Mouse (Mus musculus) retina, adult 2 months (tissue): ENCODE measurements around the gene Cdh23.

Source experiments
- DNase-seq: peaks from one replicate; pipeline ENCODE4 v3.0.0-alpha.2; 2012; ENCODE audit warnings: low read depth, low spot score

Cdh23 gene

DNA sequence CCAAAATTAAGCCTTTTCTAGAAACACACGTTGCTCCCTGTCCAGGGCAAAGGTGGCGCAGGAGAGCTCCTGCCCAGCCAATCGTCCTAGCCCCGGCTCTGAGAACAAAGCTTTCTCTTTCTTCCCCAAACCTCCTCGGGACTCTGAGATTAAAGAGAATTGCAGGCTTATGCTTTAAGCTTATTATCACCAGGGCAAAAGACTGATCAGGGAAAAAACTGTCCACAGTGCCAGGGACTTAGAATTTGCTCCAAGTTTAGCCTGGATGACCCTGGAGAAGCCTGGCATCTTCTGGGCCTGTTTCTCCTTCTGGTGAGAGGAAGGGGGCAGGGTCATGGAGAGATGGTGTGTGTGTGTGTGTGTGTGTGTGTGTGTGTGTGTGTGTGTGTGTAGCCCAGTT lies 434.8 kb downstream of the Cdh23 start:
- no peak for DNase-seq

GRCm38 (mm10) chr10:60260557-60261294 lies 435.6 kb downstream of the Cdh23 start:
- no peak for DNase-seq

DNA sequence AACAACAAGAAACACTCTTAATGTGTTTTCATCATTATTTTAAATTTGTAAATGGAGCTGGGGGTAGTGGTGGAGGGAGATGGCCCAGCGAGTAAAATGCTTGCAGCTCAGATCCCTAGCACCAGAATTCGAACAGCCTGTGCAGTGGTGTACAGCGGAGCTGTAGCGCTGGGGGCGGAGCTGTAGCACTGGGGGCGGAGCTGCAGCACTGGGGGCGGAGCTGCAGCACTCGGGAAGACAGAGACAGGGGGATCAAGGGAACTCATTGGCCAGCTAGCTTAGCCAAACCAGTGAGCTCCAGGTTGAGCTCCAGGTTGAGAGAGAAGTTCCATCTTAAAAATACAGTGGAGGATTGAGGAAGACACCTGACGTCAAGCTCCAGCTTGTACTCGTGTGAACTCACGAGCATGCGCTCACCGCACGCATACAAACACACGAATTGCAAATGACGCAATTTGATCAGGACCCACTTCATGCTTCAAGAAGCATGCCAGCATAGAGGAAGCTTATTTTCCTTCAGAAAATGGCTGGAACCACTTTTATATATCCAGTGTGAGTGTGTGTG lies 438.9 kb downstream of the Cdh23 start:
- DNase-seq = no peak

- DNase-seq = no peak
These were observed 440.2 kb downstream of the Cdh23 start for GRCm38 (mm10) chr10:60256088-60256487.
